Mouse (Mus musculus) ES-Bruce4 (cell line): ENCODE measurements around the gene Sergef.

Source experiments
- CTCF ChIP-seq: IDR thresholded peaks from one replicate; pipeline ENCODE4 v1.8.1; 2011; ENCODE audit warnings: low read depth, low read length
- POLR2A ChIP-seq: IDR thresholded peaks from one replicate; pipeline ENCODE4 v1.8.1; 2011; ENCODE audit warnings: low read length; ENCODE audit not compliant: insufficient read depth

- no peak for TF ChIP-seq CTCF
- TF ChIP-seq POLR2A = no peak
Measured at GRCm38 (mm10) chr7:46514981-46515380, 124.6 kb downstream of the Sergef start.
